Mouse (Mus musculus) layer of hippocampus, postnatal 10 days (tissue): ENCODE measurements around the gene Limch1. TPM values are rescaled to one million over a fixed set of nuclear protein-coding genes. Genes with fewer than 3 reads are reported as not detected.

Source experiments
- DNase-seq, 2 experiments: peaks; one replicate each; pipeline ENCODE4 v3.0.0; 2021; ENCODE audit warnings: low spot score in 2 of 2
- total RNA-seq, 2 experiments: library from RNA; stranded (reverse); gene quantifications; 2 replicates each; pipeline ENCODE4 v1.2.3; 2021

The Limch1 gene
- total RNA-seq, 2 experiments from 2014 or later = 121 to 123 TPM

GRCm38 (mm10) chr5:66872053-66872452 lies 126.4 kb downstream of the Limch1 start:
- no peak for DNase-seq

- DNase-seq = no peak
Observed at GRCm38 (mm10) chr5:66872681-66873080, 127.1 kb downstream of the Limch1 start.

- no peak for DNase-seq
Observed at GRCm38 (mm10) chr5:66876018-66876805, 130.6 kb downstream of the Limch1 start.

GRCm38 (mm10) chr5:66877066-66877465 lies 131.4 kb downstream of the Limch1 start:
- DNase-seq = no peak

- DNase-seq = no peak
Observed at GRCm38 (mm10) chr5:66881901-66882341, 136.3 kb downstream of the Limch1 start.

GRCm38 (mm10) chr5:66882718-66883117 lies 137.1 kb downstream of the Limch1 start:
- DNase-seq = no peak

GRCm38 (mm10) chr5:66884505-66884904 lies 138.9 kb downstream of the Limch1 start:
- DNase-seq = no peak

- no peak for DNase-seq
Observed at GRCm38 (mm10) chr5:66886410-66887120, 140.9 kb downstream of the Limch1 start.

- DNase-seq = no peak
Observed at GRCm38 (mm10) chr5:66888061-66888460, 142.4 kb downstream of the Limch1 start.

GRCm38 (mm10) chr5:66889337-66889736 lies 143.7 kb downstream of the Limch1 start:
- peak; percentile 56 to 64 for DNase-seq

GRCm38 (mm10) chr5:66895440-66896120 lies 150.0 kb downstream of the Limch1 start:
- DNase-seq = no peak

GRCm38 (mm10) chr5:66897584-66897983 lies 152.0 kb downstream of the Limch1 start:
- DNase-seq = no peak

GRCm38 (mm10) chr5:66898252-66898651 lies 152.6 kb downstream of the Limch1 start:
- DNase-seq = no peak

GRCm38 (mm10) chr5:66898811-66899430 lies 153.3 kb downstream of the Limch1 start:
- DNase-seq = no peak

GRCm38 (mm10) chr5:66901116-66901515 lies 155.5 kb downstream of the Limch1 start:
- DNase-seq = no peak

GRCm38 (mm10) chr5:66904835-66905234 lies 159.2 kb downstream of the Limch1 start:
- DNase-seq = no peak

- no peak for DNase-seq
Observed at GRCm38 (mm10) chr5:66908883-66909282, 163.3 kb downstream of the Limch1 start.

GRCm38 (mm10) chr5:66909962-66910361 lies 164.3 kb downstream of the Limch1 start:
- no peak for DNase-seq

- DNase-seq = no peak
Observed at GRCm38 (mm10) chr5:66910610-66911009, 165.0 kb downstream of the Limch1 start.

GRCm38 (mm10) chr5:66911068-66911467 lies 165.4 kb downstream of the Limch1 start:
- no peak for DNase-seq

- DNase-seq = no peak
Observed at GRCm38 (mm10) chr5:66913791-66914190, 168.2 kb downstream of the Limch1 start.
